In genomic region chr2:93475040-93475439, GRCm38 (mm10) we compare ENCODE assay signal across 7 mouse cellular contexts. TPM values are rescaled to one million over a fixed set of nuclear protein-coding genes. Genes with fewer than 3 reads are reported as not detected.
A peak's percentile ranks its signal among the peaks of the same experiment; 100 is the strongest.
DNase-seq lines count a peak whose midpoint lies in the region; ATAC-seq and TF ChIP-seq lines count a peak whose summit lies in the region.

No protein-coding gene starts in this region.

- peak; percentile 78 for TF ChIP-seq CTCF in spleen, adult 2 months (IDR thresholded peaks at IDR 0.05; ENCODE audit: extremely low read depth, insufficient read depth, insufficient read length, insufficient replicate concordance)

- DNase-seq in cerebellum, postnatal 25 days: peak; percentile 93 to 95
- peak; percentile 93 to 95 for DNase-seq in frontal cortex, postnatal 36 days (ENCODE audit: low spot score in 2 of 2)
- DNase-seq in intestine, embryonic 14.5 days (ENCODE audit: low spot score): peak; percentile 96
- peak; percentile 94 to 95 for DNase-seq in left cerebral cortex, postnatal 25 days (ENCODE audit: low spot score in 2 of 2)
- peak; percentile 59 to 72 for DNase-seq in spleen, adult 2 months (ENCODE audit: low read depth in 1 of 2, low spot score in 2 of 2)

- TF ChIP-seq POLR2A in spleen, adult 2 months (IDR thresholded peaks at IDR 0.05; ENCODE audit: low read depth, low read length): no peak

- no peak overlapping the region for H3K27ac ChIP-seq in intestine, embryonic 14.5 days (ENCODE audit: low read depth)
- H3K27ac ChIP-seq in midbrain, embryonic 16.5 days (ENCODE audit: low read length): no peak overlapping the region
- no peak overlapping the region for H3K27ac ChIP-seq in spleen, adult 2 months (ENCODE audit: insufficient read depth, low read length)

- peak; percentile 49 for ATAC-seq in activated CD4-positive, CD25-positive, alpha-beta regulatory T cell, adult 4 months
- peak; percentile 26 for ATAC-seq in intestine, embryonic 14.5 days (replicated peaks; ENCODE audit: low FRiP score, low TSS enrichment, low read depth)
- ATAC-seq in midbrain, embryonic 16.5 days: peak; percentile 66

- no peak overlapping the region for H3K4me2 ChIP-seq in intestine, embryonic 14.5 days (ENCODE audit: low read length)
- no peak overlapping the region for H3K4me2 ChIP-seq in midbrain, embryonic 16.5 days (ENCODE audit: low read length)

- peaks cover 11% of the 10 kb centered on the region for H3K27me3 ChIP-seq in intestine, embryonic 14.5 days (replicated peaks; ENCODE audit: control insufficient read depth, insufficient read depth, low read length)
- H3K27me3 ChIP-seq in midbrain, embryonic 16.5 days (ENCODE audit: control insufficient read depth, insufficient read depth, low read depth, low read length): no peaks in the 10 kb centered on the region; the same call in none of the 2 replicates
- H3K27me3 ChIP-seq in spleen, adult 2 months (ENCODE audit: control insufficient read depth, insufficient read depth, low read length): no peaks in the 10 kb centered on the region

- H3K4me3 ChIP-seq in intestine, embryonic 14.5 days (ENCODE audit: low read depth, low read length): no peak overlapping the region
- H3K4me3 ChIP-seq in midbrain, embryonic 16.5 days (ENCODE audit: low read depth, low read length): no peak overlapping the region
- no peak overlapping the region for H3K4me3 ChIP-seq in spleen, adult 2 months (ENCODE audit: extremely low read depth, insufficient read depth, insufficient read length)

- no peaks in the 10 kb centered on the region for H3K9me3 ChIP-seq in intestine, embryonic 14.5 days (ENCODE audit: control insufficient read depth, low read length)
- no peaks in the 10 kb centered on the region for H3K9me3 ChIP-seq in midbrain, embryonic 16.5 days (replicated peaks; ENCODE audit: control insufficient read depth, low read length, poor library complexity, severe bottlenecking)

- under 1% methylated on average over 11 of the region's 11 CpGs for WGBS in intestine, embryonic 14.5 days
- under 1% methylated on average over 11 of the region's 11 CpGs for WGBS in midbrain, embryonic 16.5 days
- 1% methylated on average over 11 of the region's 11 CpGs for WGBS in spleen, adult 2 months

- no peaks in the 10 kb centered on the region for H3K36me3 ChIP-seq in intestine, embryonic 14.5 days (ENCODE audit: control insufficient read depth, insufficient read depth, low read length)
- H3K36me3 ChIP-seq in midbrain, embryonic 16.5 days (ENCODE audit: control insufficient read depth, insufficient read depth, low read length): no peaks in the 10 kb centered on the region
- no peaks in the 10 kb centered on the region for H3K36me3 ChIP-seq in spleen, adult 2 months (ENCODE audit: control insufficient read depth, insufficient read depth, low read length)

- intact Hi-C loops in left cerebral cortex, postnatal 25 days (cut with DNase I): loop anchor here (1.0 to 2.0 kb wide), 2 partner anchors 184 to 312 kb away; no protein-coding TSS in a partner anchor

- H3K9ac ChIP-seq in intestine, embryonic 14.5 days (ENCODE audit: low read length): no peak overlapping the region
- H3K9ac ChIP-seq in midbrain, embryonic 16.5 days (ENCODE audit: low read depth, low read length): no peak overlapping the region

- peaks cover 8% of the 10 kb centered on the region; the same call in 1 of the 2 replicates for H3K4me1 ChIP-seq in intestine, embryonic 14.5 days (replicated peaks; ENCODE audit: control insufficient read depth, insufficient read depth, low read length)
- peaks cover 3% of the 10 kb centered on the region; the same call in 1 of the 2 replicates for H3K4me1 ChIP-seq in midbrain, embryonic 16.5 days (ENCODE audit: control insufficient read depth, insufficient read depth, low read length)
- peaks cover 4% of the 10 kb centered on the region; the same call in 1 of the 2 replicates for H3K4me1 ChIP-seq in spleen, adult 2 months (ENCODE audit: control insufficient read depth, insufficient read depth, insufficient read length)

RNA-seq across cellular contexts. Expression of gene Cd82, which starts 12.1 kb away (rescaled TPM):
- 100 to 1,000 TPM; 408 to 719 TPM for polyA plus RNA-seq in activated CD4-positive, CD25-positive, alpha-beta regulatory T cell, adult 4 months (2017; shearing (Covaris generic))
- polyA plus RNA-seq in intestine, embryonic 14.5 days (2014; fragmentation: Nextera tagmentation; extraction: Ambion mirVana): 41.3 and 43.4 TPM in 2 replicates
- total RNA-seq in left cerebral cortex, postnatal 25 days (2021): 10 to 100 TPM; 15.7 to 16.3 TPM
- 19.5 and 22.1 TPM in 2 replicates for polyA plus RNA-seq in midbrain, embryonic 16.5 days (2015; fragmentation: Nextera tagmentation; extraction: Ambion mirVana)
- polyA plus RNA-seq in spleen, adult 2 months (2012; rRNA removed): 205 and 209 TPM in 2 replicates
